Mouse (Mus musculus): Measurements from ENCODE around the gene Dnajc4.

Dnajc4 gene

DNA sequence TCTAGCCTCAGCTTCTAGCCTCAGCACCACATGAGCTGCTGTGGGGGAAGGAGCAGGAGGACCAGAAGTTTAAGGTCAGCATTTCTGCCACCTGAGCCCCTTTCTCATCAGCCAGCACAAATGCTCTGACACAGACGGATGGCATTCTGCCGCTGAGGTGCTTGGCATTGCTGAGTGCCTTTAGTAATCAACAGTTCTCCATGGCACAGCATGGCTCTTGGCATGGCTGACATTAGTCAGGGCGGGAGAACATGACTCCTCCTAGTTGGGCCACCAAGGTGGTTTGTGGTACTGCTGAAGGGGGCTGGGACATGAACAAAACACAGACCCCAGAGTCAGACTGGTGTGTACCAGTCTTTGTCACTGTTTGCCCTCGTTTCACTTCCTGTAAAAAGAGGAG, 44.2 kb downstream of the Dnajc4 start:
- DNase-seq (ENCODE audit: low read depth, low spot score) = no peak

DNA sequence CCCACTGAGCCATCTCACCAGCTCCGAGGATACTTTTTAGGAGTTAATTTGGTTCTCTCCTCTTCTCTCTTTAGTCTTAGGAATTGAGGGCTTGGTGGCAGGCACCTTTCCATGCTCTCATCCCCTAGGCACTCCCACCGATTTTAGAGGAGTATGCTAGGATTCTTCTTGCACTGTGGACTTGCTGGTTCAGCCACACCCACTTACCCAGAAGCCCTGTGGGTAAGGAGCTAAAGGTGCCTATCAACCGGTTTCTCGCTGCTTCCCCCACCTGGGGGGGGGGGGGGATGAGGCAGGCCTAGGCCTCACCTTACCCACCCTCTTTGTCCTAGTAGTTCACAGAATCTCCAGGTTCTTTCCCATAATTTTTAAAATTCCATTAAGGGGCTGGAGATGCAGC, 44.6 kb downstream of the Dnajc4 start:
- DNase-seq (ENCODE audit: low read depth, low spot score) = no peak

DNA sequence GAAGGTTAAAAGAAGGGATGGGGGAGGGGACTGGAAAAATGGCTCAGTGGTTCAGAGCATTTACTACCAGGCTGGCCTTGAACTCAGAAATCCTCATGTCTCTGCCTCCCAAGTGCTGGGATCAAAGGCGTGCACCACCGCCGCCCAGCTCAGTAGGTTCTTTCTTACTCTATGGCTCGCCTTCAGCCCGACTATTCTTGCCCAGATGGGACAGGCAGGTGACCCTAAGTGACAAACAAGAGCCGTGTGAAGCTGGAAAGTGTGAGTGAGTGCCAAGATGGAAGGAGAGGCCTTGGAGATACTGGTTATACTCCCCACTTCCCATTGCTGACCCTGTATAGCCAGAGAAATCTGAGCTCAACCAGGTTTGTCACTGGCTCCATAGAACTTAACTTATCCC, 48.7 kb downstream of the Dnajc4 start:
- DNase-seq (ENCODE audit: low read depth, low spot score) = no peak

DNA sequence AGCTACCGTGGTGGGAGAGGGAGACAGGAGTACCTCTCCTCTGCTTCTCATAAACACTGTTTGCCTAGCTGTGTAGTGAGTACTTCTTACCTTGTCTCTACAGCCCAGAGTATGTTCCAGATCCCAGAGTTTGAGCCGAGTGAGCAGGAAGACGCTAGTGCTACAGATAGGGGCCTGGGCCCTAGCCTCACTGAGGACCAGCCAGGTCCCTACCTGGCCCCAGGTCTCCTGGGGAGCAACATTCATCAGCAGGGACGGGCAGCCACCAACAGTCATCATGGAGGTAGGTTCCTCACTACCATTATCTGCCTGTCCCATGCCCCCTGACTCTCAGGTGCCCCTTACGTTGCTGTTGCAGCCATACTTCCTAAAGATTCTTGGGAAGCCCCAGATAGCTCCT, 49.6 kb downstream of the Dnajc4 start:
- DNase-seq (ENCODE audit: low read depth, low spot score) = no peak

DNA sequence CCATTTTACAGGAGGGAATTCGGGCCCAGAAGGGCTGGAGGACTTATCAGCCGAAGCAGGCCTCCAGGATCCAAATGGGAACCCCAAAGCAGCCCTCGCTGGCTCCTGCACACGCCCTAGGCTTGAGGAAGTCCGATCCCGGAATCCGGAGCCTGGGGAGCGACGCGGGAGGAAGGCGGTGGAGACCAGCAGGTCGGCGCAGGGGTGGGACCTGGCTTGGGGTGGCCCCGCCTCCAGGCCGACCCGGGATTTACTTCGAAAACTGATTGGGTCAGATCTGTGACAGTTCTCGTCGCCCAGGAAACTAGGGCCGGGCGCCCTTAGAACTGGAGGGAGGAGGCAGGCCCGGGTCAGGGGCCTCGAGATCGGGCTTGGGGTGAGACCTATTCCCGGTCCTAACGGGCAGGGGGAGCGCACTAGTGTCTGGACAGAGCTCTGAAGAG, 50.1 kb downstream of the Dnajc4 start, which contains the start of gene Gpr137:
Gene Gpr137, minus strand, starts transcription at position 232 of the 443 bp plus-strand sequence.
- peak; percentile 78 for DNase-seq (ENCODE audit: low read depth, low spot score)

DNA sequence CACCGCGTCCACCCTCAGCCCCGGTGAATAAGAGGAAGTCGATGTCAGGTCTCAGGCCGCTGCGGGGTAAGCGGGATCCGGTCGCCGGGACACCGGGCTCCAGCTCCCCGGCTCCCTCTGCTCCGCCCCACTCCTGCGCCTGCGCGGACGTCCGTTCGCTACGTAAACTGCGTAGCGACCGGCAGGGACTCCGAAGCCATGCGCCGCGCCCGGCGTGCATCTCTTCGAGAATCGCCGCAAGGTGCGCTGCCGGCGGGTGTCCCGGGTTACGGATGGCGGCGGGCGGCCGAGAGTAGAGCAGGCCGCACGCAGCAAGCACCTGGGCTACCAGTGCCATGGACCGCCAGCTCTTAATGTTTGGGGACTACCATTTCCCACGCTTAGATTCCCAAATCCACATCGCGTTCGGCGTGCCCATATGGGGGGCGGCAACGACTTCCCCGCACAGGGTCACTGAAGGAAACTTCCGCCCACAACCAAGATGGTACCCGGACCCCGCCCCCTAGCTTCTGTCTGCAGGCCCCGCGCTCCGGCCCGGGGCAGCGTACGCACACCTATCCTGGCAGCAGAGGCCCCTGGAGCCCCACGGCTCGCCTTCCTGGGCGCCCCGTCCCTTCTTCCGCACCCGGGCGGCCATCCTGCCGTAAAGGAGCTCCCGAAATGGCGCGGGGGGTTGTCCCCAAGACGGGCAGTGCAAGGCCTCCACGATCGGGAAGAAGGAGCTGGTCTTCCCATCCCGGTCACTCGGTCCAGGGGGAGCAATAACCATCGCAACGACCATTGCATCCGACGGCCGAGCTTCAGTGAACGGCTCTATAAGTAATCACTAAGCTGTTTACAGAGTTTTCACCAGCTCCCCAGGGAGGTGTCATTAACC, 50.8 kb downstream of the Dnajc4 start, which contains the start of gene Bad:
Gene Bad, plus strand, starts transcription at position 490 of the 877 bp plus-strand sequence.
- DNase-seq (ENCODE audit: low read depth, low spot score) = peak; percentile 93

DNA sequence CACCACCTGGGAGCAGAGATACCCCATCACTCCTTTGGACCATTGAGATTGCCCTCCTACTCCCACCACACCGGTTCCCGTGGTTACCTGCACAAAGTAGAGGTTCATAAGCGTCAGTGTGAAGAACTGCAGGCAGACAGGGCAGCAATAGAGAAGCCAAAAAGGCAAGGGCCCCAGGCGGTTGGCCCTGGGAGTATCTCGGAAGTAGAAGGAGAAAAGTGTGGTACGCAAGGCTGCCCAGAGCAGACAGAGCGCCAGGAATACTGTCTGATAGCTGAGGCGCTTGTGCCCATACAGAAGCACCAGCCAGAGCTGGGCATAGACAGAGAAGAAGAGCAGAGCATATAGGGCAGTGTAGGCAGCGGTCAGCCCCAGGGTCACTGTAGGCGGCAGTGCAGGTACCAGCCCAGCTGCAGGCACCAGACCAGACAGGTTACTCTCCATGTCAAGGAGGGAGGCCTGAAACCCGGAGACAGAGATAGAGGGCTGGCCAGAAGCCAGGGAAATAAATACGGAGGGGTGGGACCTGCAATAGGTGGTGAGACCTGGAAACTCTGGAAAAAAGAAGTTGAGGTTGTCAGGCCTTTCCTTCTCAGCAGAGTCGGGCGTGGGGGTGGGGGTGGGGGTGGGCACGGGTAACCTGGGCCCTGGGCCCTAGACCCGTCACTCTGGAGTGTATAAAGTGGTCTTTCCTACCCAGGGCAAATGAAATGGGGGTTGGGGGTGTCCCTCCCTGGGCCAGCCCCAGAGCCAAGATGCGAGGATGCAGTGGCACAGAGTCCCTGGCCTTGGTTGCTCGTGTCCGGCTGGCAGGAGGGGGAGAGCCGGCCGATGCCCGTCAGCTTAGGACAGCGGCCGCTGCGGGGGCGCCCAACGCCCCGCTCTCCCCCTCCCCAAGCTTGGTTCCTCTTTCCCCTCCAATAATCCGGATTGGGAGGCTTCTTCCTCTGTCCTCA, 51.7 kb downstream of the Dnajc4 start:
- DNase-seq (ENCODE audit: low read depth, low spot score) = no peak

DNA sequence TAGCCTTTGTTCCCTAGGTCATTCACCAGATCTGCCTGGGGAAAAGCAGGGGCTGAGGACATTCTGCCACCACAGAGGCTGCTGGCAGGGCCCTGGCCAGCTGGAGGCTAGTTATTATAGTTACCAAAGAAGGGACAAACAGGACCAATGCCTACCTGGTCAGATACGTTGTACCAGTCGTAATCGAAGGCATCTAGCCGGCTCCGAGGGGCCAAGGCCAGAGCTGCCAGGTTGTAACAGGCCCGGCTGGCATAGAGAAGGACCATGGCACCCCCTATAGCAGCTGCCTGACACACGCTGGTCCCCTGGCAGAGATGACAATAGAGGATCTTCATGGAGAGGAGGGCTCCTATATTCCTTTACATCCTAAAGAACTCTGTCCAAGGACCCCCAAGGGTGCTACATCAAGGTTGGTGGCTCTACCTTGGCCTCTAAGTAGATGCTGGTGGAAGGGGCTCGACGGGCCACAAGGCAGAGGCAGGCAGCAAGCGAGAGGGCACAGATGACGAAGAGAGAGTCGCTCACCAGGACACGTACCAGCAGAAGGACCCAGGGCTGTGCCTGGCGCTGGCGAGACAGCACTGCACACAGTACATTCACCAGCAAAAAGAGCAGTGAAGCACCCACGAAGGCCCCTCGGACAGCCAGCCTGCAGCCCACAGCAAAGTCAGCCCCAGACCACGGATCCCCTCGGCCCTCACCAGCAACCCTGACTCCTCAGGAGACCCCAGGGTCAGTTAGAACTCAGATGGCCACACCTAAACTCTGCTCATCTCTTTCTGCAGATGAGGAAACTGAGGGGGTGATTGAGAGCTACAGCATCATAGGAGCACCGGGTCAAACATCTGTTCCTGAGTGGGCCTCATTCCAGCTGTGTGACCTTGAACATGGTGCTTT, 53.0 kb downstream of the Dnajc4 start:
- no peak for DNase-seq (ENCODE audit: low read depth, low spot score)

Data from retina, adult 2 months (tissue).